In the genomic region with DNA sequence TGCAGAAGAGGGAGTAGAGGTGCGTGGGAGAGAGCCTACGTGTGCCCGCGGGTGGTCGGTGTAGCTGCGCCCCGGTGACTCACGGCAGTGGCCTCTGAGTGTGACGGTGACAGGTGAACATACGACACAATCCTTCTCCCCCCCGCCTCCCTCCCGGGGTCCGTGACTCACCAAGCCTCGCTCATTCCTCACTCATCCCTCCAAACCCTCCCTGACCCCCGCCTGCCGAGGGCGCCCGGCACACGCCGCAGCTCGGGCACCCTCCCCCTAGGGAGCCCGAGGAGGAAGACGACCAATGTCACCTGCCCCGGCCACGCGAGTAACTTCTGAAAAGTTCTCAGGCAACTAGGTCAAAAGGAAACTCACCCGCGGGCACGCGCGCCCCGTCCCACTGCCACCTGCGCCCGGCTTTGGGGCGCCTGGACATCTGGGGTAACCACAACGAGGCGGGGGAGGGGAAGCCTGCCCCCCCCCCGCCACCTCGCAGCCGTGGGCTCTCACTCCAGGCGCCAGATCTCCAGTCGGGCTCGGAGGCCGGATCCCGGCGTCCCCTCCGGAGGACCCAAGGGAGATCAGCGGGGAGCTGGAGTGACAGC, we compare ENCODE assay signal across 1 mouse cellular context.
TF ChIP-seq lines count a peak whose summit lies in the region.

No protein-coding gene starts in this region.

TF ChIP-seq in C2C12, 6 proteins besides CTCF, POLR2A, EP300 and RAD21 (continued from another document):
- no peak for TF ChIP-seq CEBPB (IDR thresholded peaks at IDR 0.05; ENCODE audit: low read depth)
- peak; percentile 92 for TF ChIP-seq MYOD1 (IDR thresholded peaks at IDR 0.05; ENCODE audit: control insufficient read depth, insufficient read length, low read depth)
TF ChIP-seq in C2C12: peak in this region for 3.
